Mouse (Mus musculus): ENCODE measurements at regions not wholly inside any gene's neighbourhood (a gene's known extent, or its start where the extent isn't known, plus 50 kb on each side); places are given as distances from the start of the nearest gene placed in this dataset.

DNA sequence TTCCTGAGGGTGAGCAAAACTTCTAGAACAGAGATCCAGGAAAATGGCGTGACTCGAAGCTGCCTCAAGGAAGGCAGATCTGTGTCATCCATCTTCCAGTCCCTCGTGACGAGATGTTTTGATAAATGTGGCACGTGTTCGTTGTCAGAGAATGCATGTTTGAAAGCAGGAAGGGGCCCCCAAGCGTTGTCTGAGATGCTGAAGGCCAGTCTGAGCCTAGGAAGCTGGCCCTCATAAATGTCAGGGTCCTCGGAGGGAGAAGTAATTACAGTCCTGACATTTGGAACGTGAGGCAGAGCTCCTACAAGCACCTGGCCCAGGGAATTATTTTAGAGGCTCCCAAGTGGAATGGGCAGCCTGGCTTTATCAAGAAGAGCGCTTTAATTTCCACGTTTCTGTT lies 50.5 kb upstream of the Mocs1 start:
- WGBS (ENCODE audit: insufficient replicate concordance): 44% methylated on average over 11 of the region's 11 CpGs
- no peak overlapping the region for H3K4me2 ChIP-seq (ENCODE audit: low read depth, low read length)

More for the DNA sequence above, 50.5 kb upstream of the Mocs1 start:
- Histone ChIP-seq H3K27me3 (ENCODE audit: control insufficient read depth, insufficient read depth, low read depth, low read length) (no peaks in the 10 kb centered on the region), H3K4me1 (ENCODE audit: control insufficient read depth, low read depth, low read length) (no peaks in the 10 kb centered on the region), H3K27ac (ENCODE audit: low read length) (no peak overlapping the region), H3K4me3 (ENCODE audit: low read depth, low read length) (no peak overlapping the region), H3K36me3 (ENCODE audit: control insufficient read depth, insufficient read depth) (no peaks in the 10 kb centered on the region), H3K9ac (ENCODE audit: low read depth, low read length) (no peak overlapping the region), H3K9me3 (replicated peaks; ENCODE audit: control insufficient read depth, low read length) (no peaks in the 10 kb centered on the region)
- no peak for ATAC-seq (ENCODE audit: low read depth)
